Mouse (Mus musculus) ES-CJ7 (cell line): Measurements from ENCODE around the gene Hyal3.

Experiments used
- DNase-seq: peaks from one replicate; pipeline ENCODE4 v3.0.0; 2011; ENCODE audit warnings: low read depth, low spot score

The Hyal3 gene

GRCm38 (mm10) chr9:107550491-107551116, 30.0 kb upstream of the Hyal3 start:
- peak; percentile 64 for DNase-seq

GRCm38 (mm10) chr9:107551117-107551889, 29.3 kb upstream of the Hyal3 start, which contains the start of gene Rassf1:
Rassf1 (plus strand) TSS chr9:107551555.
- no peak for DNase-seq

- DNase-seq: no peak
Observed at GRCm38 (mm10) chr9:107551890-107552355, 28.7 kb upstream of the Hyal3 start.

- no peak for DNase-seq
Observed at GRCm38 (mm10) chr9:107552690-107553393, 27.8 kb upstream of the Hyal3 start.

GRCm38 (mm10) chr9:107553541-107554318, 26.9 kb upstream of the Hyal3 start:
- no peak for DNase-seq

GRCm38 (mm10) chr9:107554319-107554825, 26.2 kb upstream of the Hyal3 start:
- DNase-seq: peak; percentile 99

GRCm38 (mm10) chr9:107555031-107555457, 25.6 kb upstream of the Hyal3 start:
- peak; percentile 65 for DNase-seq

GRCm38 (mm10) chr9:107555701-107556100, 24.9 kb upstream of the Hyal3 start:
- DNase-seq: no peak

GRCm38 (mm10) chr9:107556346-107556745, 24.3 kb upstream of the Hyal3 start:
- no peak for DNase-seq

GRCm38 (mm10) chr9:107563029-107563581, 17.5 kb upstream of the Hyal3 start, which contains the start of gene Tusc2:
Tusc2 (plus strand) TSS chr9:107563255.
- DNase-seq: peak; percentile 93

GRCm38 (mm10) chr9:107565556-107565955, 15.1 kb upstream of the Hyal3 start:
- peak; percentile 48 for DNase-seq

GRCm38 (mm10) chr9:107566041-107566709, 14.4 kb upstream of the Hyal3 start:
- DNase-seq: peak; percentile 70

GRCm38 (mm10) chr9:107566855-107567254, 13.8 kb upstream of the Hyal3 start:
- DNase-seq: no peak

GRCm38 (mm10) chr9:107567702-107568319, 12.8 kb upstream of the Hyal3 start, which contains the start of gene Hyal2:
Hyal2 (plus strand) TSS chr9:107567945.
- DNase-seq: no peak

GRCm38 (mm10) chr9:107568331-107569261, 12.0 kb upstream of the Hyal3 start:
- DNase-seq: peak; percentile 87

- DNase-seq: peak; percentile 54
Observed at GRCm38 (mm10) chr9:107569270-107569669, 11.3 kb upstream of the Hyal3 start.

GRCm38 (mm10) chr9:107570016-107570415, 10.6 kb upstream of the Hyal3 start:
- DNase-seq: no peak

- no peak for DNase-seq
Observed at GRCm38 (mm10) chr9:107570845-107571244, 9.8 kb upstream of the Hyal3 start.
